Mouse (Mus musculus): ENCODE results near the gene Zfp30. TPM values are rescaled to one million over a fixed set of nuclear protein-coding genes. Genes with fewer than 3 reads are reported as not detected.

Zfp30 gene
- total RNA-seq, 2 experiments from 2014 or later = 0.93 TPM; not detected in 1

DNA sequence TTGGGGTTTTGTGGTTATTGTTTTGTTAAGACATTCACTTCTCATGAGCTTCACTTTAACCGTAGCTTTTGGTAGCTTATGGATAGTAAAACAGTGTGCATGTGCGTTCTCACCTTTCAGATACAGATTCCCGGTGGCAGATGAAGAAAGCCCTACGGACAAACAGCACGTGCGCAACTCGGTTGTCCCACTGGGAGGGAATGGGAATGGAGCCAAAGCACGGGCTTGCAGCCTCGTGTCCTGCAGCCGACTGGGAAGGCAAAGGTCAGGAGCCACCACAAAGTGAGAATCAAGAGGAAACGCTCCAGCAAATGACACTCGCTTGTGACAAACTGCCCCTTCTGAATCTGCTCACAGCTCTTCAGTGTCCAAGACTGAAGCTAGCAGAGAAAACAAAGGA lies 44.2 kb downstream of the Zfp30 start:
- no peak for ATAC-seq (replicated peaks; ENCODE audit: poor library complexity, severe bottlenecking)

DNA sequence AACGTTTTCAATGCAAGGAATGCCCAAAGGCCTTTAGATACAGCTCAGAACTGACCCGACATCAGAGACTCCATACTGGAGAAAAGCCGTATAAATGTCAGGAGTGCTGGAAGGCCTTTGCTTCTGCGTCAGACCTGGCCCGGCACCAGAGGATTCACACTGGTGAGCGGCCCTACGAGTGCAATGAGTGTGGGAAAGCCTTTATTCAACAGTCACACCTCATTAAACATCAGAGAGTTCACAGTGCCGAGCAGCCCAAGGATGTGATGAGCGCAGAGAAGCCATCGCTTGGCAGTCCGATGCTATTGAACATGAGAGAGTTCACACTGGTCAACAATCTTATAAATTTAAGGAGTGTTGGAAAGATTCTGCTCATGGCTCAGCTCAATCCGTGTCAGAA lies 46.0 kb downstream of the Zfp30 start:
- no peak for ATAC-seq (replicated peaks; ENCODE audit: poor library complexity, severe bottlenecking)

DNA sequence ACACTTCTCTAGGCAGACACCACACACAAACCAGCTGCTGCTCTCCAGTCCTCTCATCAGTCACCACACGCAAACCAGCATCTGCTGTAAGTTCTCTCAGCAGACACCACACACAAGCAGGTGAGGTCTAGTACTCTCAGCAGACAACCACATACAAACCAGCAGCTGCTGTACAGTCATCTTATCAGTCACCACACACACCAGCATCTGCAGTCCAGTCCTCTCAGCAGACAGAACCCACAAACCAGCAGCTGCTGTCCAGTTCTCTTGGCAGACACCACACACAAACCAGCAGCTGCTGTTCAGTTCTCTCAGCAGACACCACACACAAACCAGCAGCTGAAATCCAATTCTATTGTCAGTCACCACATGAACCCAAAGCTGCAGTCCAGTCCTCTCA lies 53.0 kb downstream of the Zfp30 start:
- ATAC-seq (replicated peaks; ENCODE audit: poor library complexity, severe bottlenecking) = no peak

DNA sequence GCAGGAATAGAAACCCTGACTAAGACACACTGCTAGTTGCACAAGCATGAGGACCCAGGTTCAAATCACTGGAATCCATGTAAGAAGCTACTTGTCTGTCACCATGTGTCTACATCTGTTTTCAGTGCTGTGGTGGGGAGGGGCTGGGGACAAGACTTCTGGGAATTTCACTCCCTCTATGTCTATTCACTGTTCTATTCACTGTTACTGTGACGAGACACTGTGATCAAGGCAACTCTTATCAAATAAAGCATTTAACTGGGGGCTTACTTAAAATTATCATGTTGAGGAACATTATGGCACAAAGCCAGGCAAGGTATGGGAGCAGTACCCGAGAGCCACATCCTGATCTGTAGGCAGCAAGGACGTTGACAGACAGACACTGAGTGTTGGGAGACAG lies 55.5 kb downstream of the Zfp30 start:
- ATAC-seq (replicated peaks; ENCODE audit: poor library complexity, severe bottlenecking) = no peak

DNA sequence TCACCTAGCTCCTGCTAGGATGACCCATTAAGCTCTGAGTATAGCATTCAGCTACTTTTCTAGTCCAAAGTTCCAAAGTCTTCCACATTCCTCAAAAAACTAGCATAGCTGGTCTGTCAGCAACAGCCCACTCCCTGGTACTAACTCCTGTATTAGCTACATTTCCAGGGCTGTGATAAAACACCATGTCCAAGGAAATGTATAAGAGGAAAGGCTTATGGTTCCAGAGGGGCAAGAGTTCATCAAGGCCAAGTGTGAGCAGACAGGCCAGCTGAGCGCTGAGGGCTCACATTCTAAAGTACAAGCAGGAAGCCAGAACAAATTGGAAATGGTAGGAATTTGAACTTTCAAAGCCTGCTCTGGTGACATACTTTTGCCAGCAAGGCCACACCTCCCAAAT lies 58.3 kb downstream of the Zfp30 start:
- ATAC-seq (replicated peaks; ENCODE audit: poor library complexity, severe bottlenecking) = no peak

Other genes starting within 250 kb of the Zfp30 start
- not detected in 2 replicates for gene Catsperg2, start 57.0 kb upstream of the Zfp30 start, total RNA-seq (2014; fragmentation: Nextera tagmentation)
- gene Catsperg2, start 57.0 kb upstream of the Zfp30 start, total RNA-seq (2017) = not detected in 2 replicates
- 13.8 and 16.9 TPM in 2 replicates for gene Zfp84, start 15.4 kb upstream of the Zfp30 start, total RNA-seq (2014; fragmentation: Nextera tagmentation)
- 19.3 and 21.4 TPM in 2 replicates for gene Zfp84, start 15.4 kb upstream of the Zfp30 start, total RNA-seq (2017)
- 8.0 and 8.5 TPM in 2 replicates for gene Zfp790, start 32.1 kb downstream of the Zfp30 start, total RNA-seq (2014; fragmentation: Nextera tagmentation)
- gene Zfp790, start 32.1 kb downstream of the Zfp30 start, total RNA-seq (2017) = 10.5 and 18.4 TPM in 2 replicates
- 5.3 and 6.6 TPM in 2 replicates for gene Zfp940, start 69.7 kb downstream of the Zfp30 start, total RNA-seq (2014; fragmentation: Nextera tagmentation)
- gene Zfp940, start 69.7 kb downstream of the Zfp30 start, total RNA-seq (2017) = 3.9 and 4.6 TPM in 2 replicates
- gene Zfp420, start 76.0 kb downstream of the Zfp30 start, total RNA-seq (2014; fragmentation: Nextera tagmentation) = 8.2 and 8.4 TPM in 2 replicates
- 2.8 and 4.3 TPM in 2 replicates for gene Zfp420, start 76.0 kb downstream of the Zfp30 start, total RNA-seq (2017)
- gene Zfp27, start 122.6 kb downstream of the Zfp30 start, total RNA-seq (2014; fragmentation: Nextera tagmentation) = 6.1 and 8.0 TPM in 2 replicates
- 10.9 and 13.4 TPM in 2 replicates for gene Zfp27, start 122.6 kb downstream of the Zfp30 start, total RNA-seq (2017)
- 3.7 TPM in 1 of 2 replicates, not detected in the other for gene Zfp383, start 124.2 kb downstream of the Zfp30 start, total RNA-seq (2014; fragmentation: Nextera tagmentation)
- 0.31 and 2.8 TPM in 2 replicates for gene Zfp383, start 124.2 kb downstream of the Zfp30 start, total RNA-seq (2017)
- 10.7 and 12.4 TPM in 2 replicates for gene Zfp74, start 170.1 kb downstream of the Zfp30 start, total RNA-seq (2014; fragmentation: Nextera tagmentation)
- gene Zfp74, start 170.1 kb downstream of the Zfp30 start, total RNA-seq (2017) = 6.9 and 9.3 TPM in 2 replicates
- 16.5 and 22.3 TPM in 2 replicates for gene Zfp568, start 200.0 kb downstream of the Zfp30 start, total RNA-seq (2014; fragmentation: Nextera tagmentation)
- 50.3 and 51.3 TPM in 2 replicates for gene Zfp568, start 200.0 kb downstream of the Zfp30 start, total RNA-seq (2017)